Mouse (Mus musculus) kidney, postnatal 25 days (tissue): Measurements from ENCODE around the gene Pnpla3.
A peak's percentile ranks its signal among the peaks of the same experiment; 100 is the strongest.
"Not testable (repeated sequence)": the region's sequence is repeated elsewhere in the genome, so short reads cannot be mapped to it uniquely, and the experiment has no call there.

Source experiments
- DNase-seq, 2 experiments: peaks; one replicate each; pipeline ENCODE4 v3.0.0; 2021; ENCODE audit warnings: mixed read lengths in 2 of 2

Pnpla3 gene

DNA sequence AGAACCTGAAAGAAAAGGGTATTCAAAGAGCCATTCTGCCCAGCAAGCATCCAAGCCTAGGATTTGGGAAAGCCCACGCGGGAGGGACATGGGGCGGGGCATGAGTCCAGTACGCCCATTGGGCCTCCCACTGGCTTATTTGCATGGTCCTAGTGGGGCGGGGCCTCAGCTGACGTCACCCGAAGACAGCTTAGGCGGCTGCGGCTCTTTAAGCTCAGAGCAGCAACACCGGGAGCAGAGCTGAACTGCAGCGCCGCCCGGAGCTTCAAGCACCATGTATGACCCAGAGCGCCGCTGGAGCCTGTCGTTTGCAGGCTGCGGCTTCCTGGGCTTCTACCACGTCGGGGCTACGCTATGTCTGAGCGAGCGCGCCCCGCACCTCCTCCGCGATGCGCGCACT lies at the start of gene Pnpla3:
Pnpla3 (plus strand) TSS at position 238 of the 400 bp plus-strand sequence.
- peak; percentile 97 to 98 for DNase-seq

DNA sequence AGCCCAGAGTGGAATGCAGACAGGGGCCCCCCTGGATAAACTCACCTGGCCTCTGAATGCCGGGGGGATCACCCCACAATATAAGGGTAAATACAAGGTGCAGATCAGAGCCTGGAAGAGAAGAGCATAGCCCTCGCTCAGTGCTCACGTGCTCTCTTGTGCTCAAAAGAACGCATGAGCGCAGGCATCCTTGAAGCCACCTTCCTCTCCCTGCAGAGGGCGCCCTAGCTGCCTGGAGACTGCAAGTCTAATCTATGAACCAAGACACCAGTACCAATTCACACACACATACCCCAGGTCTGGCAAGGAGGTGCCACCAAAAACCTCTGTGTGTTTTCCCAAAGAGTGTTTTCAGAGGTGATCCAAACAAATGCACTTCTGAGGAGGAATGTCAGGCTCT lies 47.0 kb upstream of the Pnpla3 start:
- peak in 1 of 2 experiments; percentile 22 for DNase-seq

DNA sequence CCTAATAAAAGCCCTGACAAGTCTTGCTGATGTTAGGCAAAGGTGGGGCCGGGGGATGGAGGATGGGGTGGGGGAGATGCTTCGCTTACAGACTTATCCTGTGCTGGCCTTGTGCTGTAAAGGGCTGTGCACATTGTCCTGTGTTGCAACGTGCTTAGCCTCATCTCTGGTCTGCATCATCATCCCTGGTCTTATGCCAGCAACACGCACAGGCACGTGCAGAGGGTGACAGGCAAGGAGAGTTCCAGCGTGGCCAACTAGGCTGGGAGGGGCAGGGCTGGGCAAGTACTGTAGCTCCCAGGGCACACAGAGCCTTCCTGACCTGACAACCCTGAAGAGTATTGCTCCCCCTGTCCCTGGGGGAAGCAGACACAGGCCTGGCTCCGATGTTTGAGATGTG lies 46.6 kb upstream of the Pnpla3 start:
- DNase-seq = no peak

DNA sequence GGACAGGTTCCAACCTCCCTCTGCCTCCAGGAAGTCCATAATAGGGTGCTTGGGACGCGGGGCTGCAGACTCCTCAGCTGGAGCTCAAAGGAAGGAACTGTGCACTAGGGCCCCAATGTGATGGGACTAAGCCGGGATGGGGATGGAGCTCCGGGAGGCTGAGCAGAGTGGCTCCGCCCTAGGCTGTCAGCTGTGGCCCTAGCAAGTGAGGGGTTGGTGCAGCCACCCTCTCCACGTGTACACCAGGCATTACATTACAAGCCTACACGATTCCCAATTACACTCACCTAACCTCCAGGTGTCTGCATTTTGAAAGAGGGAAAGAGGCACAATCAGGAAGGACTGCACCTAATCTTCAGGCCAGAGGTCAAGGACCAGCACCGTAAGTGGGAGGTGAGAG lies 44.6 kb upstream of the Pnpla3 start, which contains the start of gene Pnpla5:
Pnpla5 (minus strand) TSS at position 101 of the 400 bp plus-strand sequence.
- no peak for DNase-seq

DNA sequence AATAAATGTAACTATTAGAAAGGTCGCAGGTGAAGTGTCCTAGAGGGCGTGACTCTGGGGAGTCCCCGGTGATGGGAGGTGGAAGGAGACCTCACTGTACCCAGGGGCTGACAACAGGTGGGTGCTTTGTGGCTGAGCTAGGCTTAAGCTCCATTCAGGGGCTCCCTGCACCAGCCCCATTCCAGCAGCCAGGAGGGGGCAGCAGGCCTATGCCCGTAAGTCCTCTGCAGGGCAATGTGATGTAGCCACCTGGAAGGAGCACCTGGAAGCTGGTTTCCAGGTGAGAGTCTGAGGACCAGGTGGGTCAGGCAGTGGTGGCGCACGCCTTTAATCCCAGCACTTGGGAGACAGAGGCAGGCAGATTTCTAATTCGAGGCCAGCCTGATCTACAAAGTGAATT lies 43.6 kb upstream of the Pnpla3 start:
- DNase-seq = no peak

DNA sequence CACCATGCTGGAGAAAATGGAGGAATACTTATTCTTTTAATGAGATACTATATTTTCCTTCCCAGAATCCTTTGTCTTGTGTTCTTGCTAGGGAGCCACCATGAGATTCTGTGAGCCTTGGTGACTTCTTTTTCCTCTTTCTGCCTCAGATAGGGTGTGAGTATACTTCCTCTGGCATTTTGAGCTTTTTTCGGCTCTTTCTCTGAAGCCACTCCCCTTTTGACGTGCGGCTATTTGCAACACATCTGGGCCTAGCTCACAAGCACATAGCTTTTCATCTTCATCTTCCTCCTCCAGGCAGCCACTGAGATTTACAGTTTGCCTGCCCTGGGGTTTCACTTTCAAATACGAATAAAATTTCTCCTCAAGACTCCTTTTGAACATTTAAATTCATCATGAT lies 41.2 kb upstream of the Pnpla3 start:
- DNase-seq = no peak

DNA sequence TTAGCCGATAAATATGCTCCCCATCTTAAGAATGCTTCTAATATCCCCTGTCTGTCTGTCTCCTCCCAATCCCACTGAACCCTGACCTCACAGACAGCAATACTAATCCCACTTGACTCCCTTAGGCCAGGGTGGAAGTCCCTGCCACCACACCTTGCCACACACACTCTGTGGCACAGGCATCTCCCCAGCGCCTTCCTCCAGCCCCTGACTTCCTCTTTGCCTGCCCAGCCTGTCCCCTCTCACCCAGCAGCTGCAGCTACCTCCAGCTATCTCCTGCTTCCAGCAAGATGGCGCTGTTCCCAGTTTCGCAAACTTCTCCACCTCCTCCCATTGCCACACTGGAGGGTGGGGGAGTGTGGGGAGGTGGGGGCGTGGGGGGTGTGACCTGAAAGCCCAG lies 40.8 kb upstream of the Pnpla3 start:
- DNase-seq = no peak

DNA sequence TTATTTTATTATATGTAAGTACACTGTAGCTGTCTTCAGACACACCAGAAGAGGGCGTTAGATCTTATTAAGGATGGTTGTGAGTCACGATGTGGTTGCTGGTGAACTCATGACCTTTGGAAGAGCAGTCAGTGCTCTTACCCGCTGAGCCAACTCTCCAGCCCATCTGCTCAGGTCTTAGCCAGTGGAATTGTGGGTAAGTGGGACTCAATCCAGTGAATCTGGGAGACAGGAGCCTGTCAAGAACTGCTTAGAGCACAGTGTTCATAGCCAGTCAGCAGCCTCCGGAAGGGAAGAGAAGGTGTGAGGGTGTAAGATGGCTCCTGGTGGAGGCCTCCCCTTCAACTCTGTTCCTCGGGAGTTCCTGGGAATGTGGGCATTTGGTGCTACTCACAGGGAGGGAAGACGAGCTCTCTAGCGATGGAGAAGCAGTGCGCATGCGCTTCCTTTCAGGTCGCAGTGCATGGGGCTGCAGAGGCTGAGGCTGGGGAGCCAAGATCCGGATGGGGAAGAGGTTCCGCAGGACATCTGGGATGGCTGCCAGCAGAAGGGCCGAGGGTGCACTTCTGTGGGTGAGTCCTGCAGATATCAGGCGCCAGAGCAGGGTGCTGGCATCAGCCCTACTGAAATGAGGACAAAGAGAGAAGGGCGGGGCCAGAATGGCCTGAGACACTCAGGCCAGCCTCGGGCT lies 36.4 kb upstream of the Pnpla3 start:
- peak; percentile 30 to 59 for DNase-seq

DNA sequence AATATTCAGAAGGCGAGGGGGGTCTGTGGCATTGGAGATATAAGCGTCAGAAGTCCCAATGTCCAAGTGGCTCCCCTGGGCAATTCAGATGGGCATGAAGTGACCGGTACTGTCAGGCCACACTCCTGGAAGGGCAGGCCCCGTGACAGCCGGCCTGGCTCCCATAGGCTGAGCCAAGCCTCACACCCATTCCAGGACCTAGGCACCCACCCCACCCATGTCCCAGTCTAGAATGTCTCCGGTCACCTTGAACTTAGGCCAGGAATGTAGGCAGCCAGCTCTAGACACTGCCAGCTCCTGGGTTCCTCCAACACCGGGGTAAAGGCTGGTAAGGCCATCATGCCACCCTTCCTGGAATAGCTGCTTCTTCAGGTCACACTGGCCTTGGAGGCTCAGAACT lies 35.7 kb upstream of the Pnpla3 start:
- DNase-seq = no peak

DNA sequence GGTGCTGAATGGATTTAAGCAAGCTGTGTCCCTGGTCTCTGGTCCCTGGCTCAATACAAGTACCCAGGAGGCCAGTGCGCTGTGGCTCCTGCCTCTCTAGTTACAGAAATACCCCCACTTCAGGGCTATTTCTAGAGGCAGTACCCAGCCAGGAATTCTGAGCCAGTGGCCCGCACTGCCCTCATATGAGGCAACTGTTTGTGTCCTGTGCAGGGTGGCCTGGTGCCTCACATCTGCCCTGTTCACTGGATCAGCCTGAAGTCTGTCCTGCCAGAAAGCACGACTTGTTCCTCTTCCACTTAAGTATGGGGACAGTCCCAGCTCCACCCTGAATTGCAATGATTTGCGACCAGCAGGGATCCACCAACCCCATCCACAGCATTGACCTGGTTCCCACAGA lies 34.2 kb upstream of the Pnpla3 start:
- no peak for DNase-seq

DNA sequence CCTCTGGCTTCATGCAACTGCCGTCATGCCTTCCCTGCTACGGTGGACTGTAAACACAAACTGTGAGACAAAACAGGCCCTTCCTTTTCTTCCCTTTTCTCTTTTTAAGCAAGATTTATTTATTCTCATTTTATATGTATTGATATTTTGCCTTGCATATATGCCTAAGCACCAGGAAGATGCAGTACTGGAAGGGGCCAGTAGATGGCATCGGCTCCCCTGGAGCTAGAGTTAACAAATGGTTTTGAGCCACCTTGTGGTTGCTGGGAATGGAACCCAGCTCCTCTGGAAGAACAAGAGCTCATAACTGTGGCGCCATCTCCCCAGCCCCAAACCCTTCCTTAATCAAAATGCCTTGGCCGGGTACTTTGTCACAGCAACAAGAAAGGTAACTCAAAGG lies 32.2 kb upstream of the Pnpla3 start:
- peak in 1 of 2 experiments; percentile 40 for DNase-seq

DNA sequence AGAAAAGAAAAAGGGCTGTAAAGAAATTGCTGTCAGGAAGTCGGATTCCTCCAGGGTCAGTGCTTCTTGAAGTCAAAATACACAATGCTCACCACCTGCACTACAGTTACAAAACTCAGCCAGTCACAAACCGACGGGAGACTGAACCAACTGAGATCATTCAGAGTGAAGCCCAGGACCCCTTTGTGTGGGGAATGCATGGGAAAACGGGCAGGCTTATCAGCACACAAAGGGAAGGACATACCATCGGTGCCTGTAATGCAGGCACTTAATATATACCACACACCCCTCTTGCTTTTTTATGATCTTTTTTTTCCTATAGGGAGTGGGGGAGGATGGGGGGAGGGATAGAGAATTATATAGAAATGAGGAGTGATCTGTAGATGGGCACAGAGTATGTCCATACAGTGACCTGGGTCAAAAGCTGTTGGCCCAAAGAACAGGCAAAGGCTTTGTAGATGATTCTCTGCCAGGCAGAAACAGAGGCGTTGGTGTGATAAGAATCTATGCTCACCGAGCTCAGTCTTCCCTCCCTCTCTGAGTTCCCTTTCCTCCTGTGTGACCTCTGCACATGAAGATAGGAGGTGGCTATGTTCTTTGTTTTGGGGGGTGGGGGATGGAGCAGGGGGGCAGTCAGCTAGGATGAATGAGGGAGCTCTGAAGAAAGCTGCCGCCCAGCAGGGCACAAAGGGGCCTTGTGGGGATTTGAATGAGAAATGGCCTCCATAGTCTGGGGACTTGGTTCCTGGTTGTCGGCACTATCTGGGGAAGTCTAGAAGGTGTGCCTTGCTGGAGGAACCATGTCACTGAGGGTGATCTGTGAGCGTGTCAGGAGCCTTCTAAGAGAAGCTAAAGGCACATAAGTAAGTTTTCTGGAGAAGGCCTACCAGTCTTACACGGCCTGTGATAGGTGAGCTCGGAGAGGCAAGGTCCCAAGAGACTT lies 30.9 kb upstream of the Pnpla3 start:
- DNase-seq = no peak

DNA sequence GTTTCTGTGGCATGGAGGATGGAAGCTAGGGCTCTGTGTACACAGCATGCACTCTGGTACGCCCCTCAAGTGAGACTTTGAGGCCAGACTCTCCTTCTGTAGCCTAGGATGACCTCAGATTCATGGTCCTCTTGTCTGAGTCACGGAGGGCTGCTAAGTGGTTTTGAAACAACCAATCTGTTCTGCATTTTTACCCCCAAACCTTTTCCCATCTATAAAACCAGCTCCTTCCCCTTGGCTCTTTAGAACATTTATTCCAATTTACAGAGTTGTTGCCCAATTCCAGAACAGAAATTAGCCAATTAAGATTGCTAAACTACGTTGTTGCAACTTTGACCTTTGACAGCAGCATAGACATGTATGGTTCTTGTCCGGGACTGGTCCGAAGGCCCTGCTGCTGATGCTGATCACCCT lies 28.0 kb upstream of the Pnpla3 start:
- DNase-seq = no peak

DNA sequence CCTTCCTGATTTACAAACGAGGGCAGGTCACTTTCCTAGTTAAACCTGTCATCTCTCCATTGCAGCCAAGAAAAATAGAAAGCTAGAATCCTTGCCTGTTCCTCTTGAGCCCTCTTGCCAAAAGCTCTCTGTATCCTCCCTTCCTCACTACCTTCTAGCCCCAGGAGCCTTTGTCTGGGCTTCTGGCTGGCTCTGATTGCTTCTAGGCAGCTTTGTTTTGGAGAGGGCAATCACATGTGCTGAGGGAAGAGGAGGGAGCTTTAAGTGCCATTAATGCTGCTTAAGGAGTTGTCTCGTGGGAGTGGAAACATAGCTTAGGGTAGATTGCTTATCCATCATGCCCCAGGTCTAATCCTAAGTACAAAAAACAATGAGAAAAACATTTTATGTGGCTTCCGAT lies 27.5 kb upstream of the Pnpla3 start:
- DNase-seq = no peak

DNA sequence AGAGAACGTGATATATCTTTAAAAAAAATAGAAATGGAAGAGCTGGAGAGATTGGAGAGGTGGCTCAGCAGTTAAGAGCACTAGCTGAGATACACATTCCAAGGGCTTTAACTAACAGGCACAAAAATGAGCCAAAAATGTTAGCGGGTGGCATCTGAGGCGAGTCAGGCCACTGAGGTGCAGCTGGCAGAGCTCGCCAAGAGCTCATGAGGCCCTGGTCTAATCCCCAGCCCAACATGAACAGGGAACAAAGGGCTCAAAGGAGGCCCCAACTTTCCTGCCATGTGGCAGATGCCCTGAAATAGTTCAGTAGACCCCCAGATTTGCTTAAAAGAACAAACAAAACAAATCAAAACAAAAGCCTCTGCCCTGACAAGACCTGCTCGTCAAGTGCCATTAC lies 26.7 kb upstream of the Pnpla3 start:
- DNase-seq = no peak

DNA sequence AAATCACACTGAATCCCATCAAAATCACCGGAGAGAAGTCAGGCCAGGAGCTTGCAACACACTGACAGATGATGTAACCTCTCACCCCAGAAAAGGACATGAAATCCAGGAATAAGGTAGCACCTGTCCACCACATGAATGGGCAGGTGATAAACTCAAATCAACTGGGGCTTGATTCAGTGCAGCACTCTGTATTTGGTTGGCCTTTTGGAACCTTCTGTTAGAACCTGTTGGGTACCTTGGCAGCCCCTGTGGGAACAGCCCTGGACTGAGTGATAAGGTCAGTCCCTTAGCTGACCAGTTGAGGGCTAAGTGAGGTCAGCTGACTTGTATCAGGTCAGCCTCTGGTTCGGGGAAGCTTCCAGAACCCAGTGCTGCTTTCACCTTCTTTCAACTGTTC lies 11.5 kb upstream of the Pnpla3 start:
- no peak for DNase-seq

DNA sequence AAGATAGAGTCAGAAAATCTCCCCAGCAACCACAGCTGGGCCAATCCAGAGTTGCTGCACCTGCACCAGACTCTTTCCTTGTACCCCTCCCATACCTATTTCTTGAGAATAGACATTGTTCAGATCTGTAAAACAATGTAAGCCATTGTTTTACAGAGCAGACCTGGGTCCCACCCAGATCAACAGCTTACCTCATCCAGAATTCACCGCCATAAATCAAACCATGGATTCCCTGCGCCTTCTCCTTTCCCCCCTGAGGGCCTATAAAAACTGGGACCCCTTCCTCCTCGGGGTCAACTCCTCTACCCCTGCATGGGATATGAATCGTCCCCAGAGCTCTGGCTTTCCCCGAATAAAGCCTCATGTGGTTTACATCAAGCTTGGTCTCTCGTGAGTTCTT lies 10.1 kb upstream of the Pnpla3 start:
- not testable (repeated sequence) for DNase-seq

DNA sequence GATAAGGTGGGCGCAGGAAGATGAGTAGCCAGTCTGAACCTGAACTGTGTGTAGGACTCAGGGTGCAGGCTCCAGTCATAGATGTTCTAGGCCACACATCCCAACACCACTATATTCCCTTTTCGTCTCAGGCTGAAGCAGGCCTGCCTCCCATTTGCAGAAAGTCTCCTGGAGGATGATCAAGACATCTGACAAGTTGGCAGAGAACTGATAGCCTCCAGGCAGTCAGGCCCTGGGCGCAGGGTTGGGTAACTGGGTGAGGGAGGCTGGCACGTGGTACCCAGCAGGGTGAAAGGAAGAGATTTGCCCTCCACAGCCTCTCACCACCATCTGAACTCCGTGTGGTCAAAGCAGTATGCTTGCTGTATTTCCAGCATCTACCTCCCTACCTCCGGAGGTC lies 5.8 kb upstream of the Pnpla3 start:
- DNase-seq = no peak

DNA sequence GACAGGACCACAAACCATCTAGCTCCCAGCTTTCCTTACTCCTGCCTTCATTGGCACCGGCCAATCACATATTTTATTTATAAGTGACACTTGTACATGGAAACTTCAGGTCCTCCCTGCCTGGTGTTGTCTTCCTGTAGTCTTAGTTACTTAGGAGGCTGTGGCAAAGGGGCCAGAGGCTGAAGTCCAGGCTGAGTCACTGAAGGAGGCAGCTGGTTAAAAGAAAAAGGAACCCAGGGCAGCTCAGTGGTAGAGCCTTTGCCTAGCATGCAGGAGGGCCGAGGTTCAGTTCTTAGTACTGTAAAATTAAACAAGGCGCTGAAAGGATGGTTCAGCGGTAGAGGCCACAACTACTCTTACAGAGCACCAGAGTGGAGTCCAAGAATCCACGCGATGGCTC lies 819 bp upstream of the Pnpla3 start:
- DNase-seq = peak; percentile 9 to 51

DNA sequence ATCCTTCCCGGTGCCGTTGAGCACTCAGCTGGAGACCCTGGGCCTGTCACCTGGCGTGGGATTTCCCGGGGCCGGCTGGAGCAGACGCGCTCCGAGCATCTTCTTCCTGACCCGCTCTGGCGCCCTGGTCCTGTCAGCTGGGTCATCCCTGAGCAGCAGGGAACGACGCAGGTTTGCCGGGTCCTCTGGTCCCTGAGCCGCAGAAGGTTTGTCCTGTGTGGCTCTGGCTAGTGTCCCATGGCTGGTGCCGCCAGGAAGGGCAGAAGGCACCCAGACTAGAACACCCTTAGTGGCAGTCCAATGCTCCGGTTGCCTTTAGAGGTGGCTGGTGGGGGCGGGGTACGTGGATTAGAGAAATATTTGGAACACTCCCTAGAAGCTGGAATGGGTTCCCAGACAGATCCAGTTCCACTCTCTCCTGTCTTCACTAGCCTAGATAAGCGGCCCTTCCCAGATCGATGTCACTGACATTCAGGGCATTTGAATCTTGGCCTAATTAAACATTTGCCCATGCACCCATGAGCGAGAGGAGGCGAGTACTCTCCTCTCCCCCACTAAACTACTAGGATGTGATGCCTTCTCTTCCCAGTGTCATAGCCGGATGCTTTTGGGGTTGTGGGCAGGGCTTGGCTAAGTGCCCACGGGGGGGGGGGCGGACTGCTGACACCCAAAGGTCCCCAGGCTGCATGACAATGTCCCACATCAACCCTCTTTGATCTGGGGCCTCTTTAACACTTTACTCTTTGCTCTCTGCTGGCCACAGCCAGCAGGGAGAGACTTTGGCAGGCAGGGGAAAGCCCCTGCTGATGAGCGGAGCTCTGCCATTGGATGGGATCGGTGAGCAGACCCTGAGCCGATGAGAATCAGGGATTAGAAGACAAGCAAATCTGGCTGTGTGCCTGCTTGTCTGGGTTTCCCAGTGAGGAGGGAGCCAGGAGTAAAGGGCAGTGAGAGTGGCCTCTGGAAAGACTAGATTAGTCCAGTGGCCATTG lies 829 bp downstream of the Pnpla3 start:
- DNase-seq = peak; percentile 52 to 65

DNA sequence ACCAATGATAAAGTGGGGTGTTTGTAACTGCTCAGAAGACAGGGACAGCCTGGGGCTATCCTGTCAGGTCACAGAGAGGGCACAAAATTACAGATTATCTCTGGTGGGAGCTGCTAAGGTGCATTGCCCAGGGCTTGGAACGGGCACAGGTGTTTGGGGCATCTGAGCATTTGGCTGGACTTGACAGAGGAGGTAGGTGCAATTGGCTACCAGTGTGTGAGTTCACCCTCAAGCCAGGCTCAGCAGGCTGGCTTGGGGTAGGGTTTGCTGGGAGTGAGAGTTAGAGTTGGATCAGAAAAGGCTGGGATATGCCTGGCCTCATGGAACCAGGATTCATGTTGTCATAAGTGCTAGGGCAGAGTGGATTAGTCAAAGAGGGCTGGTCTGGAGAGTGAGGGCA lies 1.9 kb downstream of the Pnpla3 start:
- no peak for DNase-seq

DNA sequence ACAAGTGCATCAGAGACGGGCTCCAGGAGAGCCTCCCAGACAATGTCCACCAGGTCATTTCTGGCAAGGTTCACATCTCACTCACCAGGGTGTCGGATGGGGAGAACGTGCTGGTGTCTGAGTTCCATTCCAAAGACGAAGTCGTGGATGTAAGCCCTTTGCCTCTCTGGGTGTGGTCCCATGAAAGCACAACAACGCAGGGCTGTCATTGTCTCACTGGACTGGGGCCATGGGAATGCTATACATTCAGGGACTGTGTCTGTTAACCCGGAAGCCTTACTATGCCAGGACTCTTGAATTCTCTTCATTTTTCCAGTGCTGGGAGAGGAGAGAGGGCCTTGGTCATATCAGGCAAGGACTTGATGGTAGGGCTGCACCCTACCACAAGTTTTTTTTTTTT lies 3.5 kb downstream of the Pnpla3 start:
- DNase-seq = no peak

DNA sequence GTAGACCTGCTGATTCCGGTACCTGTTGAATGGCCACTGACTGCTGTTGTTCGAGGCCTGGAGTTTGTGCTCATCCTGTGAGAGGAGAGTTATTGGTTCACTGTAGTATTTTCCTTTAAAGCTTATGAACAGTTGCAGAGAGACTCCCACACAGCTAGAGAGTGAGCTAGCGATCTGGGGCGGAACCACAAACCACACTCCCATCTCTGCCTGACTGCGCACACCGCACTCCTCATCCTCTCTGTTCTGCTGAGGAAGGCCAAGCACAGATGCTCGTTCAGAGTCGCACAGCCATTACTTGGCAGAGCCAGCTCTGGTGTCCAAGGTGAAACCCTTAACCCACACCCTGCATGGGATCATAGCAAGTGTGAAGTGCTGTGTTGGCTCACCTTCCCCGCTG lies 11.1 kb downstream of the Pnpla3 start:
- DNase-seq = no peak
